11 mouse cellular contexts compared by ENCODE assay signal in genomic region chr13:107663745-107664144, GRCm38 (mm10).
DNase-seq lines count a peak whose midpoint lies in the region; ATAC-seq lines count a peak whose summit lies in the region.
"Had no signal": no experiment of that assay in that cellular context is flagged by ENCODE, and none has a peak within 500 bp of the region (broad histone marks: within the 10 kb centered on the region; RNA-seq: fewer than 3 reads in every experiment).

No protein-coding gene starts in this region.

- H3K27me3 ChIP-seq in forebrain, embryonic 12.5 days, result no peaks in the 10 kb centered on the region; the same call in 1 of the 2 replicates
- no peaks in the 10 kb centered on the region for H3K27me3 ChIP-seq in hindbrain, embryonic 16.5 days (replicated peaks; ENCODE audit: control insufficient read depth, insufficient read depth, low read length)
- H3K27me3 ChIP-seq in neural tube, embryonic 14.5 days (ENCODE audit: control insufficient read depth, insufficient read depth, low read length), result no peaks in the 10 kb centered on the region
- H3K27me3 ChIP-seq in liver, embryonic 12.5 days (replicated peaks), result peaks cover 15% of the 10 kb centered on the region; the same call in 1 of the 2 replicates
- H3K27me3 ChIP-seq: liver, embryonic 13.5 days had no signal

- H3K36me3 ChIP-seq in forebrain, embryonic 12.5 days (replicated peaks), result no peaks in the 10 kb centered on the region
- H3K36me3 ChIP-seq in hindbrain, embryonic 16.5 days (ENCODE audit: control insufficient read depth, insufficient read depth, low read length), result no peaks in the 10 kb centered on the region
- H3K36me3 ChIP-seq in neural tube, embryonic 14.5 days (ENCODE audit: control insufficient read depth, insufficient read depth, low read length), result no peaks in the 10 kb centered on the region
- H3K36me3 ChIP-seq in liver, embryonic 12.5 days, result no peaks in the 10 kb centered on the region
- H3K36me3 ChIP-seq: liver, embryonic 13.5 days had no signal

- peak; percentile 71 for DNase-seq in ZHBTc4 (ENCODE audit: low read depth, low spot score)
- no peak for DNase-seq in lung, adult 18-20 months
- no peak for DNase-seq in adrenal gland, postnatal 25 days
- DNase-seq: liver, embryonic 13.5 days had no signal

- H3K4me3 ChIP-seq in forebrain, embryonic 12.5 days (replicated peaks), result no peak overlapping the region
- H3K4me3 ChIP-seq in hindbrain, embryonic 16.5 days (ENCODE audit: low read length), result no peak overlapping the region
- H3K4me3 ChIP-seq in neural tube, embryonic 14.5 days (ENCODE audit: low read depth, low read length), result no peak overlapping the region
- no peak overlapping the region for H3K4me3 ChIP-seq in liver, embryonic 12.5 days
- H3K4me3 ChIP-seq: erythroblast, embryonic 14.5 days; liver, embryonic 13.5 days had no signal

- H3K27ac ChIP-seq in forebrain, embryonic 12.5 days, result peak overlapping the region; percentile 59
- H3K27ac ChIP-seq in hindbrain, embryonic 16.5 days (ENCODE audit: low read depth, low read length), result peak overlapping the region; percentile 39
- H3K27ac ChIP-seq in neural tube, embryonic 14.5 days (ENCODE audit: low read depth, low read length), result peak overlapping the region; percentile 44; the same call in 1 of the 2 replicates
- no peak overlapping the region for H3K27ac ChIP-seq in liver, embryonic 12.5 days
- H3K27ac ChIP-seq: liver, embryonic 13.5 days had no signal

- peak; percentile 62 for ATAC-seq in forebrain, embryonic 12.5 days (ENCODE audit: low FRiP score)
- ATAC-seq in hindbrain, embryonic 16.5 days, result peak; percentile 67; the same call in 1 of the 2 replicates
- ATAC-seq in neural tube, embryonic 14.5 days (ENCODE audit: low read depth), result peak; percentile 32; the same call in 1 of the 2 replicates
- ATAC-seq in liver, embryonic 12.5 days, result no peak
- ATAC-seq: activated CD4-positive, CD25-positive, alpha-beta regulatory T cell, adult 4 months; intestine, postnatal 0 days had no signal

- 10% methylated on average over 12 of the region's 12 CpGs for WGBS in forebrain, embryonic 12.5 days
- WGBS in hindbrain, embryonic 16.5 days, result 11% methylated on average over 12 of the region's 12 CpGs
- 12% methylated on average over 12 of the region's 12 CpGs for WGBS in neural tube, embryonic 14.5 days
- WGBS in liver, embryonic 12.5 days (ENCODE audit: insufficient replicate concordance), result 37% methylated on average over 12 of the region's 12 CpGs

- peaks cover 43% of the 10 kb centered on the region for H3K4me1 ChIP-seq in forebrain, embryonic 12.5 days
- peaks cover 13% of the 10 kb centered on the region for H3K4me1 ChIP-seq in hindbrain, embryonic 16.5 days (ENCODE audit: control insufficient read depth, insufficient read depth, low read depth, low read length)
- peaks cover 7% of the 10 kb centered on the region for H3K4me1 ChIP-seq in neural tube, embryonic 14.5 days (ENCODE audit: control insufficient read depth, insufficient read depth, low read length)
- no peaks in the 10 kb centered on the region for H3K4me1 ChIP-seq in liver, embryonic 12.5 days
- H3K4me1 ChIP-seq: liver, embryonic 13.5 days had no signal

- H3K9me3 ChIP-seq in forebrain, embryonic 12.5 days, result no peaks in the 10 kb centered on the region
- H3K9me3 ChIP-seq in hindbrain, embryonic 16.5 days (ENCODE audit: control insufficient read depth, low read length), result no peaks in the 10 kb centered on the region
- H3K9me3 ChIP-seq in neural tube, embryonic 14.5 days (ENCODE audit: control insufficient read depth, low read length), result no peaks in the 10 kb centered on the region
- no peaks in the 10 kb centered on the region for H3K9me3 ChIP-seq in liver, embryonic 12.5 days (replicated peaks)
- H3K9me3 ChIP-seq: liver, embryonic 13.5 days had no signal

- H3K9ac ChIP-seq in forebrain, embryonic 12.5 days, result no peak overlapping the region
- peak overlapping the region; percentile 38 for H3K9ac ChIP-seq in hindbrain, embryonic 16.5 days (ENCODE audit: low read depth, low read length)
- 0 out of 2 replicates have a peak overlapping the region, but pooled peaks have one; percentile 16 for H3K9ac ChIP-seq in neural tube, embryonic 14.5 days (replicated peaks; ENCODE audit: low read depth, low read length)
- no peak overlapping the region for H3K9ac ChIP-seq in liver, embryonic 12.5 days
- H3K9ac ChIP-seq: liver, embryonic 13.5 days had no signal

- peak overlapping the region; percentile 27; the same call in 1 of the 2 replicates for H3K4me2 ChIP-seq in forebrain, embryonic 12.5 days
- H3K4me2 ChIP-seq in hindbrain, embryonic 16.5 days (ENCODE audit: low read length), result peak overlapping the region; percentile 23; the same call in 1 of the 2 replicates
- no peak overlapping the region for H3K4me2 ChIP-seq in neural tube, embryonic 14.5 days (ENCODE audit: low read depth, low read length)
- no peak overlapping the region for H3K4me2 ChIP-seq in liver, embryonic 12.5 days
- H3K4me2 ChIP-seq: liver, embryonic 13.5 days had no signal

Comparison
In these comparisons a context has a peak if more than half of its experiments do, and no peak if none do; other contexts are left out.
1. H3K4me2 ChIP-seq: peak in forebrain, embryonic 12.5 days (single experiment) and hindbrain, embryonic 16.5 days (single experiment); none in neural tube, embryonic 14.5 days (single experiment) and liver, embryonic 12.5 days (single experiment).
2. H3K9ac ChIP-seq: peak in hindbrain, embryonic 16.5 days (single experiment) and neural tube, embryonic 14.5 days (single experiment); none in forebrain, embryonic 12.5 days (single experiment) and liver, embryonic 12.5 days (single experiment).